Mouse (Mus musculus) G1E (cell line): ENCODE measurements at regions not wholly inside any gene's neighbourhood (a gene's known extent, or its start where the extent isn't known, plus 50 kb on each side); places are given as distances from the start of the nearest gene placed in this dataset.

Experiments
- CTCF ChIP-seq: IDR thresholded peaks from 2 replicates; pipeline ENCODE4 v1.5.1; 2012; ENCODE audit warnings: low read depth, low read length, inconsistent platforms, mixed read lengths
- GATA1 ChIP-seq: IDR thresholded peaks from 2 replicates; pipeline ENCODE4 v1.6.1; 2012; ENCODE audit warnings: borderline replicate concordance, low read length, inconsistent platforms, mixed read lengths
- GATA2 ChIP-seq: IDR thresholded peaks from 2 replicates; pipeline ENCODE4 v1.6.1; 2012; ENCODE audit warnings: low read depth, low read length, inconsistent platforms, borderline replicate concordance
- POLR2AphosphoS5 ChIP-seq: IDR thresholded peaks from 2 replicates; pipeline ENCODE4 v1.6.1; 2012; ENCODE audit warnings: low read depth, low read length, inconsistent platforms; ENCODE audit not compliant: insufficient replicate concordance

DNA sequence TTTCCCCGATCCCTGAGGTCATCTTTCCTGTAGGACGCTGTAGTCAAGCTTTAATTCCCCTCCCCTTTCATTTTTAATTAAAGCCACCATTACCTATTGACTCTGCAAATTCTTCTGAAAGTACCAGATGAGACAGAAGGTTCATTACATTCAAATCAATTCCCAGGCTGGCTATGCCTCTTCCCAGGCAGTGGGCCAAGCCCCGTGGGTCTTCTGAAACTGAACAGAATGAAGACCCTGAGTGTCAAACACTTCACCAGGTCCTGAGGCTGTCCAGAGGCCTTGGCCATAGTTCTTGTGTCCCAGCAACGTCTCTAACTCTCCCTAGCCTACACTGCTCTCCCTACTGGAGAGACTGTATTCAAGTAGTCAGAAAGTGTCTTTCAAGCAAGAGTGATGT lies 607.4 kb downstream of the Pdcd6ip start:
- TF ChIP-seq CTCF (no peak), GATA1 (no peak), POLR2AphosphoS5 (no peak), GATA2 (no peak)
